Mouse (Mus musculus) spleen, adult 18-20 months (tissue): ENCODE data around the gene Cyp2d12.
"Not testable (repeated sequence)": the region's sequence is repeated elsewhere in the genome, so short reads cannot be mapped to it uniquely, and the experiment has no call there.

Experiments
- DNase-seq, 2 experiments: peaks; one replicate each; pipeline ENCODE4 v3.0.0; 2022; ENCODE audit warnings: mixed read lengths in 2 of 2

Cyp2d12 gene

DNA sequence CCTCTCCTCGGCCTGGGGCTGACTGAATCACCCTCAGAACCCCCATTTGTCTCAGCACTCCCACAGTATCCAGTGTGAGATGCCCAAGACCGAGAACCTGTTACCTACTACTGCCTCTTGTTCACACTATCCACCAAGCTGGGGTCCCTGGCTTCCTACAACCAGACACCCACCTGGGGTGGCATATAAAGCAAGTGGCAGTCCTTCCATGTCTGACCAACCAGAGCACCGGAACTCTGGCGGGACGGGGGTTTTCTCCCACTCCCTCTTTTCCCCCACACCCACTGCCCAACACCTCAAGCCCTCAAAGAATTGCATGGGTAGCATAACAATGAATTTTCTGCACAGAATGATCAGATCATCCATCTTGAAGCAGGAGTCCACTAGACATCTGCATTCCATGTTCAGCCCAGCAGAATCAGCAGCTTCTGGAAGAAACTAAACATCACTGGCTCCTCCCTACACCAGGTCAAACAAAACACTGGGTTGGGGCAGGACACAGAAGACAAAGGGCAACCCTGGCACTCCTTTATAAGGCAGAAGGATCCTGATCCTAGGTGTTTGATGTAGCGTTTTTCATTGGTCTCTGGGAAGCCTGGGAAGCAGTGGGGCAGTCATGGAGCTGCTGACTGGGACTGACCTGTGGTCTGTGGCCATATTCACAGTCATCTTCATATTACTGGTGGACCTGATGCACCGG lies at the start of gene Cyp2d12:
Gene Cyp2d12 (plus strand): TSS at position 542 of the 700 bp plus-strand sequence.
- no peak for DNase-seq

DNA sequence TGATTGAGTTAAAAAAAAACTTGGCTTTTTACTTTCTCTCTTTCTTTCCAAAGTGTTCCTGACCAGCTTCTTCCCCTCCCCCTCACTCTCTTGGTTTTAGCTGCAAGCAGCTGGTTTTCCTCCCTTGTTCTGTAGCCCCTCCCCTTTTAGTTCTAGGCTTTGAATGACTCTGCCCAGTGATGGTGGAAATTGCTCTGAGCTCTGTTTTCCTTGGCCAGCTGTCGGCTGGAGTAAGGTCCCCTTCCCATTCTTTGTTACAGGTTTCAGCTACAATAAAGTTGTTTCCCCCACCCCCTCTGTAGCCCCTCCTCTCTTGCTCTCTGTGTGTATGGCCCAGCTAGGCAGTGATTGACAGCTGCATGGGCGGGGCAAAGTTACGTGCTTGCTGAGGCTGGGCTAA lies 47.9 kb upstream of the Cyp2d12 start:
- no peak for DNase-seq

DNA sequence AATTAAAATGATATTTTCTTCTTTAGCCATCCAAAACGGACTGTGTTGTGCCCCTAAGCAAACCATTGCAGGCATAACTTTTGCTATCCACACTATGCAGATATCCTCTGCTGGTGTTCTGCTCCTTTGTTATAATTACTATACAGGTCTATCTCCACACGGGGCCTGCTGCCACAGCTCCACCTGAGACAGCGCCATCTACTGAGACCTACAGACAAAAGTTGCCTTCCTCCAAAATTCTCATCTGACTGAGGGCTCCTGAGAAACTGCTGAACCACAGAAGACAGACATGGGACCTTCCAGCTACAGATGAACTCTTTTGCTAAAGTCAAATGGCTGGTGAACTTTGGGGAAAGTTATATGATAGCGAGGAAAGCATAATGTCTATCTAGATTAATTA lies 47.1 kb upstream of the Cyp2d12 start:
- DNase-seq = not testable (repeated sequence)

DNA sequence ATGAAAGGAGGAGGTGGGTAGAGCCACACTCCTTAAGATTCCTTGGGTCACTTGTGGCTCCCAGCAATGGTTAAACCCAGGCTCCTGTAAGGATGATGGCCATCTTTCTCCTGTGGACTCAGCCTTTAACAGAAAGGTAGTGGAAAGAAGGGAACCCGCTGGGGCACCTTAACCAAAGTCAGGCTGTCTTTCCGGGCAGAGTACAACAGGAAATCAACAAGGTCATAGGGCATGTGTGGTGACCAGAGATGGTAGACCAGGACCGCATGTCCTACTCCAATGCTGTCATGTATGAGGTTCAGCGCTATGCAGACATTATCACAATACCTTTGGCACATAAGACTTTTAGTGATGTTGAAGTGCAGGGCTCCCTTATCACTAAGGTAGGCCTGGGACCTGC lies 45.4 kb upstream of the Cyp2d12 start:
- DNase-seq = not testable (repeated sequence)

DNA sequence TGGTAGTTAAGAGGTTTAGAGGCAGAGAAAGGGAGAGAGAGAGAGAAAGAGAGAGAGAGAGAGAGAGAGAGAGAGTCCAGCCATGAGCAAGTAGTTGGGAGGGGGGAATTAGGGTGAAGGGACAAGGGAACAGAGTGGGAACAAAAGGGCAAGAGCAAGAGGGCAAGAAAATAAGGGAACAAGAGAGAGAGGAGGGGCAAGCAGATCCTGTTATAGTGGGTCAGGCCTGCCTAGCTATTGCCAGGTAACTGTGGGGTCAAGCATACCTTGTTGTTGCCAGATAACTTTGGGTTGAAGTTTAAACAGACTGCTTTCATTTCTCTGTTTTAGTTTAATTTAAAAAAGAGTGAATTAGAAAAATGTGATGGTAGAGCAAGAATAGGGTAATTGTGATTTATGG lies 44.4 kb upstream of the Cyp2d12 start:
- not testable (repeated sequence) for DNase-seq

DNA sequence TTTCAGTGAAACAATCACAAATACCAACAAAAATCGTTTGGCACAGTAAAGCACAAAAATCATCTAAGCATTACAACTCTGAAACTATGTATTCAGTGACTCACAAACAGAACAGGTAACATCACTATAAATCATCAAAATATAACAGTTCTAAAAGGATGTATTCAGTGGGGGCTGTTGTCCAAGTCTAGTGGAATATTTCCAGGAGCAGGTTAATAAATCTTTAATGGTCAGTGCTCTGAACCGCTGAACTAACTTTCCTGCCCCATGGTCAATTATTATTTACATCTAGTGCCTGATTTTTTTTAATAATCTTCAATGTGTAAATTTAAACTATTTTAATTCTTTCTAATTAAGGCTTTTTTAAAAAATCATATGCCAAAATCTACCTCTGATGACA lies 42.8 kb upstream of the Cyp2d12 start:
- DNase-seq = not testable (repeated sequence)

DNA sequence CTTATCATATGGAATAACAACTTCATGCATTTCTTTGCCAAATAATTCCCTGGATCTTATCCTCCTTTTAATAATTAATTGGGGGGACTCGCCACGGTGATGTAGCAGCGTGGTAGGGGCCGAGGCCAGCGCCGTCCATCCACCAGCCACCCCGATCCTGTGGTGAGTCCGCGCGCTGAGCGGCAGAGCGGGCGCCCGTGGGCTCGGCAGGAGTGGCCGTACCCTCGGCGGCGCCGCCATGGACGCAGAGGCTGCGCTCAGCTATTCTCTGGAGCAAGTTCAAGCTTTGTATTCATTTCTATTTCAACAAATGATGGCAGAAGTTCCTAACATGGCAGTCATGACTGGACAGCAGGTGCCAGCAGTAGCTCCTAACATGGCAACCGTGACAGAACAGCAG lies 38.7 kb upstream of the Cyp2d12 start:
- DNase-seq = not testable (repeated sequence)

DNA sequence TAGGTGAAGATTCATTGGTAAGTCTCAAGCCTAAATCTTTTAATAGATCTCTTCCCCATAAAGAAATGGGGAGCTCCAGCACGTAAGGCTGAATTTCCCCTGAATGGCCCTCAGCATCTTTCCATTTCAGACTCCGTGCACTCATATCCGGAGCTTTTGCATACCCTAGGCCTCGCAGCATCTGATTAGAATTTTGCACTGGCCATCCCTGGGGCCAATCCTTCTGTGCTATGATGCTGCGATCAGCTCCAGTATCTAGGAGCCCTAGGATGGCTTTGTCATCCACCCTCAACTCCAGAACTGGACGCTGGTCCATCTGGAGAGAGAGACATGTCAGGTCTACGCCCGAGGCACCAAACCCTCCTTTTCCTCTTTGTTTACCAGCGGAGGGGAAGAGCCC lies 27.5 kb upstream of the Cyp2d12 start:
- not testable (repeated sequence) for DNase-seq

DNA sequence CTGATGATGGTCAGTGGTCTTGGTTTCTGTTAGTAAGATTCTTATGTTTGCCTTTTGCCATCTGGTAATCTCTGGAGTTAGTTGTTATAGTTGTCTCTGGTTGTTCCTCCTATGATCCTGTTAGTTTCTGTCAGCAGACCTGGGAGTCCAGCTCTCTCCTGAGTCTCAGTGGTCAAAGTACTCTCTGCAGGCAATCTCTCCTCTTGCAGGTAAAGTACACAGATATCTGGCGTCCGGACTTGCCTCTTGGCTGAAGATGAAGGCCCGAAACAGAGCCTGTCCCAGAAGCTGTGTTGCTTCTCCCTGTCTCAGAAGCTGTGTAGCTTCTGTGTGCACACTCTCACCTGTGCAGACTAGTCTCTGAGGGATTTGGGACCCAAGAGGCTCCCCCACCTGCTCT lies 22.2 kb upstream of the Cyp2d12 start:
- DNase-seq = not testable (repeated sequence)

DNA sequence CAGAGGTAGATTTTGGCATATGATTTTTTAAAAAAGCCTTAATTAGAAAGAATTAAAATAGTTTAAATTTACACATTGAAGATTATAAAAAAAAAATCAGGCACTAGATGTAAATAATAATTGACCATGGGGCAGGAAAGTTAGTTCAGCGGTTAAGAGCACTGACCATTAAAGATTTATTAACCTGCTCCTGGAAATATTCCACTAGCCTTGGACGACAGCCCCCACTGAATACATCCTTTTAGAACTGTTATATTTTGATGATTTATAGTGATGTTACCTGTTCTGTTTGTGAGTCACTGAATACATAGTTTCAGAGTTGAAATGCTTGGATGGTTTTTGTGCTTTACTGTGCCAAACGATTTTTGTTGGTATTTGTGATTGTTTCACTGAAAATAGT lies 11.9 kb upstream of the Cyp2d12 start:
- not testable (repeated sequence) for DNase-seq

DNA sequence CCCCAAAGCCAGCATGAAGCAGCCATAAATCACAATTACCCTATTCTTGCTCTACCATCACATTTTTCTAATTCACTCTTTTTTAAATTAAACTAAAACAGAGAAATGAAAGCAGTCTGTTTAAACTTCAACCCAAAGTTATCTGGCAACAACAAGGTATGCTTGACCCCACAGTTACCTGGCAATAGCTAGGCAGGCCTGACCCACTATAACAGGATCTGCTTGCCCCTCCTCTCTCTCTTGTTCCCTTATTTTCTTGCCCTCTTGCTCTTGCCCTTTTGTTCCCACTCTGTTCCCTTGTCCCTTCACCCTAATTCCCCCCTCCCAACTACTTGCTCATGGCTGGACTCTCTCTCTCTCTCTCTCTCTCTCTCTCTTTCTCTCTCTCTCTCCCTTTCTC lies 10.3 kb upstream of the Cyp2d12 start:
- DNase-seq = not testable (repeated sequence)

DNA sequence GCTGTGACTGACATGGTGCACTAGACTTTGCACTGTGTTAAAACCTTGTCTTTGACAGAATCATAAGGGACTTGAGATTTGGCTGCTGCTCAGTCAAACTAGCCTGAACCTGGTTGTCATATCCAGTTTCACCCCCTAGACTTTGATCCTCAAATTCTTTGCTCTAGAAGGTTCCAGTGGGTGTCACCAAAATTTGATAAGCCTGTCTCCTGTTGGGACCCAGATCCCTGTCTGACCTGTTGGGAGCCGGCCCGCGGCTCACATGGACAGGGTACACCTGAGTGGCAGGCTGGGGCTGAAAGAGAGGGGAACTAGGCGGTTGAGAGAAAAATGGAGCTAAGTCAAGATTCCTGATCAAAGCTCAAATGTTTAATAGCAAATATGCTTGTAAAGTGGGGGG lies 7.1 kb upstream of the Cyp2d12 start:
- DNase-seq = not testable (repeated sequence)

DNA sequence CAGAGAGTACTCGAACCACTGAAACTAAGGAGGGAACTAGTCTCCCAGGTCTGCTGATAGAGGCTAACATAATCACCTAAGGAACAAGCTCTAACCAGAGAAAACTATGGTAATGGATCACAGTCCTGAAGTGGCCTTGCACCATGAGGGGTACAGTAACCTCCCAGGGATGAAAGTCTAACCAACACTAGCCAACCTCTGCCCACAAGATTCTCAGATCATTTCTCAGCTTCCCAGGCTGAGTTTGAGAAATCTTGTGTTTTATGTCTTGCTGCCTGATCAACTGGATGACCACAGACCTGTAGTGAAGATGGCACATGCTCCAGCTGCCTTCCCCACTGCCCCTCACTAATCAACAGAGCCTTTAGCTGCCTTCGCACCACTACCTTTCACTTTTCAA lies 1.7 kb upstream of the Cyp2d12 start:
- not testable (repeated sequence) for DNase-seq

DNA sequence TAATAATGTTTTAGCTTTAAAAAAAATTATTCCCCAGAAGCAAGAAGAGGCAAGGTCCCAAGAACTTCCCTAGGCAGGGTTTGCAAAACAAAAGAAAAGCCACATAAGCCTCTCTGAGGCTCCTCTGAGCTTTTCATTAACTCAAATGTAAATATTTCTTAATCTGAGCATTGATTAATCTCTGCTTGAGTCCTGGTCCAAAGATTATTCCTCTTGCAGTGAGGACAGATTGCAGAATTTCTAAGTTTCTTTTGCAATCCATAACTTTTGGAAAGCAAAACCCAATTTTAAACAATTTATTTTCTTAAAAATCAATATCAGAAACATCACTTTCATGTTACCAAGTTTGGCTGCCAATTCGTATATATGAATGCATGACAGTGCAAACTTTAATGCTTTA lies 18.0 kb downstream of the Cyp2d12 start:
- no peak for DNase-seq

DNA sequence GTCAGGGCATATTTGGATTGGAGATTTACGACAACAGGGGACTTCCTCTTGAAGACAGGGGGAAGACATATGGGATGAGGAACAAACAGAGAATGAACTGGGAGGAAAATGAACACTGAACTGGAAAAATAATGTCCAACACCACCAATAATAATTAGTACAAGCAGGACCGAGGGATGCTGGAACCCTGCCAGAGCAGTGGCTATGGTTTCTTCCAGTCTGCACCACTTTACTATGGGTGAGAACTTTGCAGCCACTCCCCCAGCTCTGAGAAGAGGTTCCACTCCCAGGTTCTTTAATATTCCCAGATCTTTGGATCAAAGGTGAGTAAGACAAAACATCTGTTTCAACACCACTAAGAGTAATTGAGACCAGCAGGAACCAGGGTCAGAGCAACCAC lies 24.2 kb downstream of the Cyp2d12 start:
- no peak for DNase-seq

DNA sequence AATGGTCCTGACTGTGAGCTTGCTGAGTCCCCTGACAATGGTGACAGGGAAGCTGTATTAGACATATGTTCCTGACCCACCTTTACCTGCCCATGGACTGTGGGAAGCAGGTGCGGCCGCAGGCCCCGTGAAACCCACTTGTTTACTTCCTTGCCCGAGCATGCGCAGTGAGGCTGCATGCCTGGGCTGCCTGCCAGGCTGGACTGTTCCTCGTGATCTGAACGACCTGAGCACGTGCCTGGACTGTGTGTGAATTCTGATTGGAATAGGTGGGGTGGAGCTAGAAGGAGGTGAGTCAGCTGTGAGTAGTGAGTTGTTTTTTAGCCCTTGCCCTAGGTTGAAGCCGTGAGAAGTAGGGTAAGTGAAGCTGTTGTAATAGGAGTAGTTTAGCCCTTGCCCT lies 27.7 kb downstream of the Cyp2d12 start:
- DNase-seq = no peak
